Mouse (Mus musculus) hindbrain, postnatal 0 days (tissue): ENCODE measurements around the gene Isca2. TPM values are rescaled to one million over a fixed set of nuclear protein-coding genes. Genes with fewer than 3 reads are reported as not detected.

Experiments
- ATAC-seq: fragments of 200-750 bp; cut with Nextera tagmentation; 2 replicates; pipeline ENCODE4 v1.8.0; 2017; ENCODE audit warnings: mild to moderate bottlenecking, moderate TSS enrichment, moderate library complexity
- DNase-seq: peaks from one replicate; pipeline ENCODE4 v3.0.0-alpha.2; 2015; ENCODE audit warnings: low spot score
- H3K27ac ChIP-seq: fragments of 300-500 bp; sonication (generic); 2 replicates; pipeline ENCODE4 v1.5.1; 2014; ENCODE audit warnings: mild to moderate bottlenecking
- H3K27me3 ChIP-seq: fragments of 300-500 bp; sonication (generic); 2 replicates; pipeline ENCODE4 v1.6.1; 2014; ENCODE audit warnings: low read length, mixed read lengths; ENCODE audit not compliant: insufficient read depth
- H3K36me3 ChIP-seq: fragments of 300-500 bp; sonication (generic); 2 replicates; pipeline ENCODE4 v1.6.1; 2014; ENCODE audit warnings: low read length, mixed read lengths; ENCODE audit not compliant: insufficient read depth
- H3K4me1 ChIP-seq: fragments of 300-500 bp; sonication (generic); 2 replicates; pipeline ENCODE4 v1.6.1; 2014; ENCODE audit warnings: antibody characterized with exemption, low read length, mixed read lengths; ENCODE audit not compliant: insufficient read depth
- H3K4me2 ChIP-seq: fragments of 300-500 bp; sonication (generic); 2 replicates; pipeline ENCODE4 v1.6.1; 2014; ENCODE audit warnings: low read depth, mild to moderate bottlenecking, low read length, moderate library complexity, mixed read lengths
- H3K4me3 ChIP-seq: fragments of 300-500 bp; sonication (generic); 2 replicates; pipeline ENCODE4 v1.5.1; 2014; ENCODE audit warnings: low read length
- H3K9ac ChIP-seq: fragments of 300-500 bp; sonication (generic); replicated peaks from 2 replicates; pipeline ENCODE4 v1.6.1; 2014; ENCODE audit warnings: mild to moderate bottlenecking, low read length, moderate library complexity, mixed read lengths
- H3K9me3 ChIP-seq: fragments of 300-500 bp; sonication (generic); 2 replicates; pipeline ENCODE4 v1.6.1; 2016; ENCODE audit warnings: low read length, mixed read lengths
- CTCF ChIP-seq: IDR thresholded peaks from 2 replicates; pipeline ENCODE4 v1.5.1; 2016; ENCODE audit warnings: antibody characterized with exemption, control low read depth, low read depth
- WGBS: fragments of 180-500 bp; shearing (Covaris S2); extraction: QIAGEN DNeasy Blood & Tissue Kit; methylation state at CpG from one replicate; pipeline ENCODE4 v1.1.7; 2014; 5-methylcytosine and 5-hydroxymethylcytosine counted together
- polyA plus RNA-seq: library from polyadenylated mRNA; unstranded; fragments of >200 nt; fragmentation: Nextera tagmentation; extraction: Ambion mirVana; gene quantifications from 2 replicates; pipeline ENCODE4 v1.2.1, GENCODE M21; 2015
- total RNA-seq: library from RNA; depleted of rRNA; stranded (reverse); fragments of >200 nt; gene quantifications from 2 replicates; pipeline ENCODE4 v1.2.3, GENCODE M21; 2014; rRNA removed

The Isca2 gene
- total and polyA plus RNA-seq, 2 experiments from 2014 or later: 102 to 133 TPM

DNA sequence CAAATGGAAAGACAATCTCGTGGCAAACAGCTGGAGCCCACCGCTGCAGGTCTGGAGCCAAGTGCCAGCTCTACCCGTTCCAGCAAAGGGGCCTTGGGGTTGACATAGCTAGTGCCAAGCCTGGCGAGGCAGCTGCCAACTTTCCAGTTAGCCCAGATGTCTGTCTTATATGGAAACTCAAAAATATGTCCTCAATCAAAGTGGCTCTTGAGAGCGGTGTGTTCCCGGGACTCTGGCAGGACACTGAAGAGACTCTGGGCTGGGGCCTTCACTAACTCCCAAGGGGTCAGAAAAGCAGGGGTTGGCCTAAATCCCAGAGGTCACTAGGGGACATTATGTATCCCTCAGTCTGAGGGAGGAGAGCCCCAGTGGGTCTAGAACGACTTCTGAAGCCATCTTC, 50.5 kb downstream of the Isca2 start:
- 51% methylated on average over 7 of the region's 7 CpGs for WGBS
- ATAC-seq: no peak
- no peak for DNase-seq
- Histone ChIP-seq H3K4me1 (0 out of 2 replicates have a peak, but pooled peaks cover 7% of the 10 kb centered on the region), H3K4me3 (no peak overlapping the region), H3K36me3 (no peaks in the 10 kb centered on the region), H3K9ac (no peak overlapping the region), H3K27me3 (no peaks in the 10 kb centered on the region), H3K9me3 (no peaks in the 10 kb centered on the region), H3K27ac (no peak overlapping the region), H3K4me2 (no peak overlapping the region)
- TF ChIP-seq CTCF: no peak

- no peaks in the 10 kb centered on the region for H3K36me3 ChIP-seq
- TF ChIP-seq CTCF: no peak
- no peaks in the 10 kb centered on the region for H3K27me3 ChIP-seq
- WGBS: 38% methylated on average over 5 of the region's 5 CpGs
- no peak overlapping the region for H3K27ac ChIP-seq
- H3K9me3 ChIP-seq: no peaks in the 10 kb centered on the region
- 0 out of 2 replicates have a peak, but pooled peaks cover 7% of the 10 kb centered on the region for H3K4me1 ChIP-seq
- DNase-seq: no peak
- H3K4me3 ChIP-seq: no peak overlapping the region
- ATAC-seq: no peak
- H3K9ac ChIP-seq: no peak overlapping the region
- no peak overlapping the region for H3K4me2 ChIP-seq
Measured at GRCm38 (mm10) chr12:84824203-84824602, 51.2 kb downstream of the Isca2 start.

Other genes starting within 250 kb of the Isca2 start
- 2.5 and 4.0 TPM in 2 replicates for gene Vsx2, start 203.5 kb upstream of the Isca2 start, total RNA-seq
- gene Vsx2, start 203.5 kb upstream of the Isca2 start, polyA plus RNA-seq: 1.8 and 2.4 TPM in 2 replicates
- 7.5 and 12.3 TPM in 2 replicates for gene Abcd4, start 155.8 kb upstream of the Isca2 start, total RNA-seq
- gene Abcd4, start 155.8 kb upstream of the Isca2 start, polyA plus RNA-seq: 9.2 and 10.9 TPM in 2 replicates
- gene Vrtn, start 132.2 kb upstream of the Isca2 start, total RNA-seq: not detected in 2 replicates
- gene Vrtn, start 132.2 kb upstream of the Isca2 start, polyA plus RNA-seq: not detected in 2 replicates
- 19.6 and 23.4 TPM in 2 replicates for gene Syndig1l, start 74.4 kb upstream of the Isca2 start, total RNA-seq
- 9.9 and 12.2 TPM in 2 replicates for gene Syndig1l, start 74.4 kb upstream of the Isca2 start, polyA plus RNA-seq
- 39.2 and 39.5 TPM in 2 replicates for gene Npc2, start 99 bp upstream of the Isca2 start, total RNA-seq
- gene Npc2, start 99 bp upstream of the Isca2 start, polyA plus RNA-seq: 55.4 and 57.5 TPM in 2 replicates
- 0.43 and 2.9 TPM in 2 replicates for gene Ltbp2, start 103.3 kb downstream of the Isca2 start, total RNA-seq
- 0.08 and 0.21 TPM in 2 replicates for gene Ltbp2, start 103.3 kb downstream of the Isca2 start, polyA plus RNA-seq
- 24.9 and 31.3 TPM in 2 replicates for gene Fcf1, start 197.6 kb downstream of the Isca2 start, total RNA-seq
- gene Fcf1, start 197.6 kb downstream of the Isca2 start, polyA plus RNA-seq: 69.7 and 78.5 TPM in 2 replicates
- 83.7 and 86.6 TPM in 2 replicates for gene Arel1, start 197.6 kb downstream of the Isca2 start, total RNA-seq
- 27.5 and 27.6 TPM in 2 replicates for gene Arel1, start 197.6 kb downstream of the Isca2 start, polyA plus RNA-seq
- 30.5 and 35.8 TPM in 2 replicates for gene Ylpm1, start 223.1 kb downstream of the Isca2 start, total RNA-seq
- 23.5 and 24.4 TPM in 2 replicates for gene Ylpm1, start 223.1 kb downstream of the Isca2 start, polyA plus RNA-seq